Mouse (Mus musculus) right cerebral cortex, postnatal 4 days (tissue): ENCODE measurements around the gene Dicer1.

ENCODE experiments used
- DNase-seq: peaks from one replicate; pipeline ENCODE4 v3.0.0-alpha.2; 2022

Gene Dicer1

GRCm38 (mm10) chr12:104751814-104752765 lies at the start of gene Dicer1:
Gene Dicer1 (minus strand): TSS chr12:104751952.
- DNase-seq = peak; percentile 100

GRCm38 (mm10) chr12:104799365-104799764 lies 47.6 kb upstream of the Dicer1 start:
- DNase-seq = no peak

GRCm38 (mm10) chr12:104797905-104798304 lies 46.2 kb upstream of the Dicer1 start:
- DNase-seq = no peak

GRCm38 (mm10) chr12:104796635-104797378 lies 45.1 kb upstream of the Dicer1 start:
- DNase-seq = no peak

- no peak for DNase-seq
These were observed 43.2 kb upstream of the Dicer1 start for GRCm38 (mm10) chr12:104794957-104795356.

- DNase-seq = no peak
These were observed 41.7 kb upstream of the Dicer1 start for GRCm38 (mm10) chr12:104793486-104793885.

GRCm38 (mm10) chr12:104777603-104778002 lies 25.9 kb upstream of the Dicer1 start:
- DNase-seq = no peak

- DNase-seq = no peak
These were observed 20.2 kb upstream of the Dicer1 start for GRCm38 (mm10) chr12:104771941-104772340.

- DNase-seq = no peak
These were observed 17.5 kb upstream of the Dicer1 start for GRCm38 (mm10) chr12:104769201-104769785.

GRCm38 (mm10) chr12:104767183-104767582 lies 15.4 kb upstream of the Dicer1 start:
- no peak for DNase-seq

- DNase-seq = no peak
These were observed 14.0 kb upstream of the Dicer1 start for GRCm38 (mm10) chr12:104765761-104766160.

- no peak for DNase-seq
These were observed 13.4 kb upstream of the Dicer1 start for GRCm38 (mm10) chr12:104765116-104765515.

- DNase-seq = no peak
These were observed 12.2 kb upstream of the Dicer1 start for GRCm38 (mm10) chr12:104763918-104764317.

- no peak for DNase-seq
These were observed 9.7 kb upstream of the Dicer1 start for GRCm38 (mm10) chr12:104761411-104761810.

- DNase-seq = no peak
These were observed 6.3 kb upstream of the Dicer1 start for GRCm38 (mm10) chr12:104758066-104758465.

- no peak for DNase-seq
These were observed 1.9 kb upstream of the Dicer1 start for GRCm38 (mm10) chr12:104753686-104754085.

- peak; percentile 38 for DNase-seq
These were observed 380 bp downstream of the Dicer1 start for GRCm38 (mm10) chr12:104751331-104751813.

GRCm38 (mm10) chr12:104748946-104749345 lies 2.8 kb downstream of the Dicer1 start:
- DNase-seq = no peak

GRCm38 (mm10) chr12:104747252-104747651 lies 4.5 kb downstream of the Dicer1 start:
- no peak for DNase-seq

- DNase-seq = no peak
These were observed 5.2 kb downstream of the Dicer1 start for GRCm38 (mm10) chr12:104746601-104747000.

- no peak for DNase-seq
These were observed 8.1 kb downstream of the Dicer1 start for GRCm38 (mm10) chr12:104743687-104744086.

GRCm38 (mm10) chr12:104742247-104742646 lies 9.5 kb downstream of the Dicer1 start:
- no peak for DNase-seq
